Mouse (Mus musculus) MEL (cell line): ENCODE measurements around the gene Ada. TPM values are rescaled to one million over a fixed set of nuclear protein-coding genes. Genes with fewer than 3 reads are reported as not detected.

ENCODE experiments used
- DNase-seq: peaks from one replicate; pipeline ENCODE4 v3.0.0; 2011; ENCODE audit warnings: low read depth, low spot score
- H3K27ac ChIP-seq: 2 replicates; pipeline ENCODE4 v1.5.1; 2012; ENCODE audit warnings: low read depth, mild to moderate bottlenecking, control low read depth, low read length, moderate library complexity; ENCODE audit not compliant: control insufficient read depth
- H3K27me3 ChIP-seq, 2 experiments: fragments of 150-350 bp in 1 of 2; sonication (generic) in 1 of 2; 2 replicates each; pipeline ENCODE4 v1.6.1; 2012; ENCODE audit warnings: low read length in 2 of 2, mild to moderate bottlenecking in 2 of 2, improper control_type of control experiment in 1 of 2, moderate library complexity in 1 of 2; ENCODE audit not compliant: insufficient read depth in 2 of 2, control insufficient read depth in 1 of 2
- H3K36me3 ChIP-seq, 2 experiments: 2 replicates each; pipeline ENCODE4 v1.6.1; 2012 to 2014; ENCODE audit warnings: low read length in 2 of 2, improper control_type of control experiment in 1 of 2, inconsistent platforms in 1 of 2, mild to moderate bottlenecking in 1 of 2; ENCODE audit not compliant: insufficient read depth in 2 of 2, control insufficient read depth in 1 of 2
- H3K4me1 ChIP-seq, 2 experiments: fragments of 150-350 bp in 1 of 2; sonication (generic) in 1 of 2; 2 replicates each; pipeline ENCODE4 v1.6.1; 2012; ENCODE audit warnings: low read length in 2 of 2, improper control_type of control experiment in 1 of 2, mild to moderate bottlenecking in 1 of 2; ENCODE audit not compliant: insufficient read depth in 2 of 2, control insufficient read depth in 1 of 2
- H3K4me3 ChIP-seq, 2 experiments: fragments of 150-350 bp in 1 of 2; sonication (generic) in 1 of 2; 2 replicates each; pipeline ENCODE4 v1.5.1; 2012; ENCODE audit warnings: low read depth in 2 of 2, low read length in 2 of 2, mild to moderate bottlenecking in 2 of 2, moderate library complexity in 2 of 2, control low read depth in 1 of 2, improper control_type of control experiment in 1 of 2; ENCODE audit not compliant: control insufficient read depth in 1 of 2, insufficient read depth in 1 of 2
- H3K79me2 ChIP-seq: 2 replicates; pipeline ENCODE4 v1.6.1; 2012; ENCODE audit warnings: mild to moderate bottlenecking, low read length, moderate library complexity; ENCODE audit not compliant: control insufficient read depth, poor library complexity, insufficient read depth
- H3K9ac ChIP-seq: 2 replicates; pipeline ENCODE4 v1.6.1; 2012; ENCODE audit warnings: low read depth, mild to moderate bottlenecking, control low read depth, low read length, moderate library complexity; ENCODE audit not compliant: control insufficient read depth, poor library complexity, severe bottlenecking
- H3K9me3 ChIP-seq: fragments of 150-350 bp; sonication (generic); replicated peaks from 2 replicates; pipeline ENCODE4 v1.6.1; 2012; ENCODE audit warnings: mild to moderate bottlenecking, low read length, improper control_type of control experiment, moderate library complexity; ENCODE audit not compliant: insufficient read depth
- CHD1 ChIP-seq: IDR thresholded peaks from 2 replicates; pipeline ENCODE4 v1.6.1; 2012; ENCODE audit warnings: low read depth, mild to moderate bottlenecking, inconsistent platforms, low read length, improper control_type of control experiment
- GABPA ChIP-seq: IDR thresholded peaks from 2 replicates; pipeline ENCODE4 v1.6.1; 2012; ENCODE audit warnings: low read depth, mild to moderate bottlenecking, inconsistent platforms, low read length, improper control_type of control experiment, moderate library complexity
- GATA1 ChIP-seq: IDR thresholded peaks from 2 replicates; pipeline ENCODE4 v1.6.1; 2011; ENCODE audit warnings: low read depth, low read length, improper control_type of control experiment
- JUND ChIP-seq: IDR thresholded peaks from 2 replicates; pipeline ENCODE4 v1.6.1; 2011; ENCODE audit warnings: low read depth, mild to moderate bottlenecking, improper control_type of control experiment, low read length
- MAFK ChIP-seq: IDR thresholded peaks from 2 replicates; pipeline ENCODE4 v1.6.1; 2011; ENCODE audit warnings: low read depth, mild to moderate bottlenecking, low read length, improper control_type of control experiment, borderline replicate concordance
- MAX ChIP-seq: IDR thresholded peaks from 2 replicates; pipeline ENCODE4 v1.6.1; 2011; ENCODE audit warnings: low read length, improper control_type of control experiment
- MXI1 ChIP-seq: IDR thresholded peaks from 2 replicates; pipeline ENCODE4 v1.6.1; 2011; ENCODE audit warnings: mild to moderate bottlenecking, low read depth, low read length, improper control_type of control experiment
- MYC ChIP-seq: IDR thresholded peaks from 2 replicates; pipeline ENCODE4 v1.6.1; 2011; ENCODE audit warnings: low read depth, mild to moderate bottlenecking, low read length, improper control_type of control experiment, moderate library complexity
- NELFE ChIP-seq: IDR thresholded peaks from 2 replicates; pipeline ENCODE4 v1.6.1; 2011; ENCODE audit warnings: low read depth, low read length, improper control_type of control experiment
- NRF1 ChIP-seq: IDR thresholded peaks from 2 replicates; pipeline ENCODE4 v1.6.1; 2014; ENCODE audit warnings: low read depth, mild to moderate bottlenecking, inconsistent platforms, low read length, improper control_type of control experiment, moderate library complexity; ENCODE audit not compliant: poor library complexity, insufficient read depth, severe bottlenecking
- RAD21 ChIP-seq: IDR thresholded peaks from 2 replicates; pipeline ENCODE4 v1.6.1; 2011; ENCODE audit warnings: mild to moderate bottlenecking, low read depth, low read length, improper control_type of control experiment
- SIN3A ChIP-seq: IDR thresholded peaks from 2 replicates; pipeline ENCODE4 v1.6.1; 2012; ENCODE audit warnings: low read length, improper control_type of control experiment, inconsistent platforms
- SMC3 ChIP-seq: IDR thresholded peaks from 2 replicates; pipeline ENCODE4 v1.6.1; 2011; ENCODE audit warnings: low read depth, low read length, improper control_type of control experiment
- TAL1 ChIP-seq: IDR thresholded peaks from 2 replicates; pipeline ENCODE4 v1.6.1; 2012; ENCODE audit warnings: mild to moderate bottlenecking, inconsistent platforms, low read length, moderate library complexity, mixed read lengths
- UBTF ChIP-seq: IDR thresholded peaks from 2 replicates; pipeline ENCODE4 v1.6.1; 2012; ENCODE audit warnings: low read depth, mild to moderate bottlenecking, inconsistent platforms, low read length, improper control_type of control experiment, moderate library complexity, borderline replicate concordance; ENCODE audit not compliant: insufficient read depth
- USF1 ChIP-seq: IDR thresholded peaks from 2 replicates; pipeline ENCODE4 v1.6.1; 2014; ENCODE audit warnings: low read depth, mild to moderate bottlenecking, inconsistent platforms, low read length, improper control_type of control experiment, moderate library complexity
- ZC3H11A ChIP-seq: IDR thresholded peaks from 2 replicates; pipeline ENCODE4 v1.6.1; 2012; ENCODE audit warnings: low read depth, mild to moderate bottlenecking, inconsistent platforms, low read length, improper control_type of control experiment
- ZKSCAN1 ChIP-seq: IDR thresholded peaks from 2 replicates; pipeline ENCODE4 v1.6.1; 2012; ENCODE audit warnings: low read depth, mild to moderate bottlenecking, inconsistent platforms, low read length, improper control_type of control experiment, moderate library complexity
- ZMIZ1 ChIP-seq: IDR thresholded peaks from 2 replicates; pipeline ENCODE4 v1.6.1; 2012; ENCODE audit warnings: low read depth, mild to moderate bottlenecking, inconsistent platforms, low read length, improper control_type of control experiment, moderate library complexity
- ZNF384 ChIP-seq: IDR thresholded peaks from 2 replicates; pipeline ENCODE4 v1.6.1; 2012; ENCODE audit warnings: low read depth, mild to moderate bottlenecking, inconsistent platforms, low read length, improper control_type of control experiment
- polyA plus RNA-seq, 2 experiments: library from polyadenylated mRNA; stranded (reverse) in 1 of 2; unstranded in 1 of 2; fragments of >175 nt in 1 of 2; fragments of >200 nt in 1 of 2; gene quantifications; 2 replicates each; pipeline versions ENCODE4 v1.2.1 to v1.2.4; 2012; ENCODE audit warnings: low replicate concordance in 2 of 2, low read depth in 1 of 2; ENCODE audit not compliant: insufficient read length in 2 of 2, insufficient read depth in 1 of 2, missing spikeins in 1 of 2
- total RNA-seq: library from RNA; depleted of rRNA; stranded (reverse); fragments of 300-350 nt; gene quantifications from 2 replicates; pipeline ENCODE4 v1.2.3, GENCODE M21; 2012

Gene Ada
- total and polyA plus RNA-seq, 3 experiments: 35.1 to 36.5 TPM; not detected in 1

- Histone ChIP-seq H3K9ac (no peak overlapping the region), H3K27me3 (no peaks in the 10 kb centered on the region), H3K4me1 (peaks cover 10 to 18% of the 10 kb centered on the region in 2 experiments), H3K4me3 (no peak overlapping the region), H3K79me2 (no peaks in the 10 kb centered on the region), H3K27ac (no peak overlapping the region), H3K36me3 (peaks cover 0 to 7% of the 10 kb centered on the region in 2 experiments; a peak in 3 of 4 replicates), H3K9me3 (no peaks in the 10 kb centered on the region)
- TF ChIP-seq MAFK: no peak
- no peak for TF ChIP-seq CHD1
- no peak for TF ChIP-seq GATA1
- TF ChIP-seq GABPA: no peak
- no peak for TF ChIP-seq MAX
- TF ChIP-seq ZNF384: no peak
- TF ChIP-seq SMC3: no peak
- no peak for TF ChIP-seq NELFE
- no peak for TF ChIP-seq ZMIZ1
- TF ChIP-seq MXI1: no peak
- no peak for TF ChIP-seq RAD21
- no peak for TF ChIP-seq SIN3A
- no peak for TF ChIP-seq ZC3H11A
- no peak for TF ChIP-seq ZKSCAN1
- no peak for TF ChIP-seq MYC
- TF ChIP-seq UBTF: no peak
- no peak for DNase-seq
Measured at GRCm38 (mm10) chr2:163716853-163717252, 33.2 kb downstream of the Ada start.

DNA sequence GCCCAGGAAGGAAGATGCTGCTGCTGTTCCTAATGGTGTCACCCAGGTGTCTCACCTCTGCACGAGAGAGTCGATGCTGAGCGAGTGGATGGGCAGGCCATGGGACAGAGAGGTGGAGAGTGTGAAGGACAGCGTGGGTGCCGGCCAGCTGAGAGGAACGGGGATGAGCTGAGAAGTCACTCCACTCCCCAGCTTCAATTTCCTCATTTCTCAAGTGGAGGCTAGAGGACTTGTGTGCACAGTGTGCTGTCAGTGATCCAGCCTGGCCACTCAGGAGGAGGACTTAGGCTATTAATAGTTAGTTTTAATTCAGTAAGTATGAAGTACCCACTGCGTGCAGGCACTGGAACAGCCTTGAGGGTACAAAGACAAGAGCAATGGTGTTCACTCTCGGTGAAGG, 33.6 kb downstream of the Ada start:
- Histone ChIP-seq H3K4me3 (no peak overlapping the region), H3K27me3 (no peaks in the 10 kb centered on the region), H3K9ac (no peak overlapping the region), H3K27ac (no peak overlapping the region), H3K9me3 (no peaks in the 10 kb centered on the region), H3K4me1 (peaks cover 10 to 18% of the 10 kb centered on the region in 2 experiments), H3K36me3 (peaks cover 0 to 7% of the 10 kb centered on the region in 2 experiments; a peak in 3 of 4 replicates), H3K79me2 (no peaks in the 10 kb centered on the region)
- no peak for DNase-seq
- TF ChIP-seq USF1: no peak
- TF ChIP-seq JUND: no peak
- TF ChIP-seq NELFE: no peak
- TF ChIP-seq TAL1: no peak
- TF ChIP-seq SMC3: no peak
- no peak for TF ChIP-seq NRF1
- no peak for TF ChIP-seq MYC
